In genomic region chr15:85858980-85859489, GRCm38 (mm10) we compare ENCODE assay signal across 8 mouse cellular contexts. TPM values are rescaled to one million over a fixed set of nuclear protein-coding genes. Genes with fewer than 3 reads are reported as not detected.
DNase-seq lines count a peak whose midpoint lies in the region; ATAC-seq lines count a peak whose summit lies in the region.

No protein-coding gene starts in this region.

- no peaks in the 10 kb centered on the region for H3K9me3 ChIP-seq in lung, embryonic 15.5 days
- H3K9me3 ChIP-seq in hindbrain, embryonic 16.5 days (ENCODE audit: control insufficient read depth, low read length), result no peaks in the 10 kb centered on the region
- H3K9me3 ChIP-seq in midbrain, embryonic 12.5 days, result no peaks in the 10 kb centered on the region

- intact Hi-C loops in left cerebral cortex, postnatal 36 days (cut with DNase I), result loop anchor here (1.0 to 2.0 kb wide), 2 partner anchors 20 to 48 kb away; partner anchors contain the start of genes Cdpf1 and Trmu

- ATAC-seq in lung, embryonic 15.5 days (ENCODE audit: borderline replicate concordance, extremely low read depth, low FRiP score, low TSS enrichment), result peak; percentile 7; the same call in 1 of the 2 replicates
- peak; percentile 16; the same call in 1 of the 2 replicates for ATAC-seq in hindbrain, embryonic 16.5 days
- peak; percentile 35 for ATAC-seq in midbrain, embryonic 12.5 days (ENCODE audit: low FRiP score, low read depth)

- 10% methylated on average over 15 of the region's 15 CpGs for WGBS in lung, embryonic 15.5 days
- WGBS in hindbrain, embryonic 16.5 days, result 7% methylated on average over 15 of the region's 15 CpGs
- WGBS in midbrain, embryonic 12.5 days, result 9% methylated on average over 15 of the region's 15 CpGs

- peaks cover 23% of the 10 kb centered on the region for H3K36me3 ChIP-seq in lung, embryonic 15.5 days
- H3K36me3 ChIP-seq in hindbrain, embryonic 16.5 days (ENCODE audit: control insufficient read depth, insufficient read depth, low read length), result no peaks in the 10 kb centered on the region
- peaks cover 23% of the 10 kb centered on the region for H3K36me3 ChIP-seq in midbrain, embryonic 12.5 days

- H3K9ac ChIP-seq in lung, embryonic 15.5 days, result peak overlapping the region; percentile 63
- peak overlapping the region; percentile 83 for H3K9ac ChIP-seq in hindbrain, embryonic 16.5 days (ENCODE audit: low read depth, low read length)
- peak overlapping the region; percentile 79 for H3K9ac ChIP-seq in midbrain, embryonic 12.5 days (replicated peaks)

- H3K4me3 ChIP-seq in lung, embryonic 15.5 days, result peak overlapping the region; percentile 79
- H3K4me3 ChIP-seq in hindbrain, embryonic 16.5 days (ENCODE audit: low read length), result peak overlapping the region; percentile 56
- peak overlapping the region; percentile 68 for H3K4me3 ChIP-seq in midbrain, embryonic 12.5 days

- peak overlapping the region; percentile 73 for H3K4me2 ChIP-seq in lung, embryonic 15.5 days
- peak overlapping the region; percentile 78 for H3K4me2 ChIP-seq in hindbrain, embryonic 16.5 days (ENCODE audit: low read length)
- peak overlapping the region; percentile 71 for H3K4me2 ChIP-seq in midbrain, embryonic 12.5 days (replicated peaks)

- peaks cover 22% of the 10 kb centered on the region for H3K4me1 ChIP-seq in lung, embryonic 15.5 days
- H3K4me1 ChIP-seq in hindbrain, embryonic 16.5 days (ENCODE audit: control insufficient read depth, insufficient read depth, low read depth, low read length), result peaks cover 16% of the 10 kb centered on the region
- H3K4me1 ChIP-seq in midbrain, embryonic 12.5 days, result peaks cover 23% of the 10 kb centered on the region

- DNase-seq in adrenal gland, postnatal 10 days, result peak; percentile 36
- DNase-seq in adrenal gland, postnatal 25 days, result no peak
- DNase-seq in lung, postnatal 25 days (ENCODE audit: low spot score), result no peak
- no peak for DNase-seq in gastrocnemius, postnatal 10 days
- DNase-seq in left cerebral cortex, postnatal 36 days (ENCODE audit: low spot score in 2 of 2), result no peak

- no peaks in the 10 kb centered on the region for H3K27me3 ChIP-seq in lung, embryonic 15.5 days
- no peaks in the 10 kb centered on the region for H3K27me3 ChIP-seq in hindbrain, embryonic 16.5 days (replicated peaks; ENCODE audit: control insufficient read depth, insufficient read depth, low read length)
- no peaks in the 10 kb centered on the region for H3K27me3 ChIP-seq in midbrain, embryonic 12.5 days

- H3K27ac ChIP-seq in lung, embryonic 15.5 days, result peak overlapping the region; percentile 16
- H3K27ac ChIP-seq in hindbrain, embryonic 16.5 days (ENCODE audit: low read depth, low read length), result peak overlapping the region; percentile 83
- peak overlapping the region; percentile 66 for H3K27ac ChIP-seq in midbrain, embryonic 12.5 days (replicated peaks)

RNA-seq across cellular contexts. Expression of gene Gtse1, which starts 0.5 kb away (rescaled TPM):
- 1 to 10 TPM; 4.5 to 5.1 TPM for total RNA-seq in adrenal gland, postnatal 10 days (2021)
- total RNA-seq in adrenal gland, postnatal 25 days (2021), result 2.3 and 3.8 TPM in 2 replicates
- 31.6 and 33.0 TPM in 2 replicates for polyA plus RNA-seq in lung, embryonic 15.5 days (2015; fragmentation: Nextera tagmentation; extraction: Ambion mirVana)
- polyA plus RNA-seq in hindbrain, embryonic 16.5 days (2015; fragmentation: Nextera tagmentation; extraction: Ambion mirVana), result 6.2 and 8.3 TPM in 2 replicates
- polyA plus RNA-seq in midbrain, embryonic 12.5 days (2016; fragmentation: Nextera tagmentation; extraction: Ambion mirVana), result 35.0 and 36.7 TPM in 2 replicates
- 1 to 10 TPM; 2.4 to 2.7 TPM for total RNA-seq in gastrocnemius, postnatal 10 days (2021)
- total RNA-seq in left cerebral cortex, postnatal 36 days (2021), result under 1 TPM; 0.54 to 0.91 TPM

RNA-seq across cellular contexts. Expression of gene Trmu, which starts 20.1 kb away (rescaled TPM):
- 10 to 100 TPM; 27.9 to 39.9 TPM for total RNA-seq in adrenal gland, postnatal 10 days (2021)
- 31.0 and 34.2 TPM in 2 replicates for total RNA-seq in adrenal gland, postnatal 25 days (2021)
- 35.4 and 40.5 TPM in 2 replicates for polyA plus RNA-seq in lung, embryonic 15.5 days (2015; fragmentation: Nextera tagmentation; extraction: Ambion mirVana)
- 47.6 and 50.3 TPM in 2 replicates for polyA plus RNA-seq in hindbrain, embryonic 16.5 days (2015; fragmentation: Nextera tagmentation; extraction: Ambion mirVana)
- polyA plus RNA-seq in midbrain, embryonic 12.5 days (2016; fragmentation: Nextera tagmentation; extraction: Ambion mirVana), result 42.9 and 47.3 TPM in 2 replicates
- total RNA-seq in gastrocnemius, postnatal 10 days (2021), result 10 to 100 TPM; 21.5 to 27.2 TPM
- total RNA-seq in left cerebral cortex, postnatal 36 days (2021), result 10 to 100 TPM; 28.8 to 29.7 TPM

RNA-seq across cellular contexts. Expression of gene Ttc38, which starts 26.9 kb away (rescaled TPM):
- 10 to 100 TPM; 20.7 to 25.4 TPM for total RNA-seq in adrenal gland, postnatal 10 days (2021)
- 13.5 and 23.4 TPM in 2 replicates for total RNA-seq in adrenal gland, postnatal 25 days (2021)
- 4.8 and 6.0 TPM in 2 replicates for polyA plus RNA-seq in lung, embryonic 15.5 days (2015; fragmentation: Nextera tagmentation; extraction: Ambion mirVana)
- 3.2 and 4.2 TPM in 2 replicates for polyA plus RNA-seq in hindbrain, embryonic 16.5 days (2015; fragmentation: Nextera tagmentation; extraction: Ambion mirVana)
- polyA plus RNA-seq in midbrain, embryonic 12.5 days (2016; fragmentation: Nextera tagmentation; extraction: Ambion mirVana), result 3.4 and 3.7 TPM in 2 replicates
- total RNA-seq in gastrocnemius, postnatal 10 days (2021), result 1 to 10 TPM; 4.2 to 6.8 TPM
- 1 to 10 TPM; 5.1 to 6.9 TPM for total RNA-seq in left cerebral cortex, postnatal 36 days (2021)

RNA-seq across cellular contexts. Expression of gene Pkdrej, which starts 37.5 kb away (rescaled TPM):
- under 1 TPM; 0.15 to 0.45 TPM for total RNA-seq in adrenal gland, postnatal 10 days (2021)
- total RNA-seq in adrenal gland, postnatal 25 days (2021), result 0.19 and 0.43 TPM in 2 replicates
- 0.11 and 0.15 TPM in 2 replicates for polyA plus RNA-seq in lung, embryonic 15.5 days (2015; fragmentation: Nextera tagmentation; extraction: Ambion mirVana)
- polyA plus RNA-seq in hindbrain, embryonic 16.5 days (2015; fragmentation: Nextera tagmentation; extraction: Ambion mirVana), result 0.05 and 0.08 TPM in 2 replicates
- 0.03 and 0.07 TPM in 2 replicates for polyA plus RNA-seq in midbrain, embryonic 12.5 days (2016; fragmentation: Nextera tagmentation; extraction: Ambion mirVana)
- total RNA-seq in gastrocnemius, postnatal 10 days (2021), result under 1 TPM; 0.20 to 0.31 TPM
- total RNA-seq in left cerebral cortex, postnatal 36 days (2021), result 1 to 10 TPM in 1 of 2 experiments, under 1 TPM in 1; 0.77 to 1.2 TPM

RNA-seq across cellular contexts. Expression of gene Cdpf1, which starts 47.5 kb away (rescaled TPM):
- total RNA-seq in adrenal gland, postnatal 10 days (2021), result 10 to 100 TPM; 20.7 to 25.4 TPM
- 23.9 and 32.4 TPM in 2 replicates for total RNA-seq in adrenal gland, postnatal 25 days (2021)
- polyA plus RNA-seq in lung, embryonic 15.5 days (2015; fragmentation: Nextera tagmentation; extraction: Ambion mirVana), result 35.7 and 36.3 TPM in 2 replicates
- 21.9 and 24.9 TPM in 2 replicates for polyA plus RNA-seq in hindbrain, embryonic 16.5 days (2015; fragmentation: Nextera tagmentation; extraction: Ambion mirVana)
- 17.0 and 19.8 TPM in 2 replicates for polyA plus RNA-seq in midbrain, embryonic 12.5 days (2016; fragmentation: Nextera tagmentation; extraction: Ambion mirVana)
- 10 to 100 TPM; 27.5 to 30.7 TPM for total RNA-seq in gastrocnemius, postnatal 10 days (2021)
- total RNA-seq in left cerebral cortex, postnatal 36 days (2021), result 10 to 100 TPM; 21.3 TPM

Comparison
In these comparisons a context has a peak if more than half of its experiments do, and no peak if none do; other contexts are left out.
1. H3K27ac ChIP-seq: peak in every context shown above with its lines; median percentile 83 in hindbrain, embryonic 16.5 days; 66 in midbrain, embryonic 12.5 days; 16 in lung, embryonic 15.5 days.